Mouse (Mus musculus) layer of hippocampus, adult 2 months (tissue): Measurements from ENCODE around the gene Ormdl1. TPM values are rescaled to one million over a fixed set of nuclear protein-coding genes. Genes with fewer than 3 reads are reported as not detected.
"Not testable (repeated sequence)": the region's sequence is repeated elsewhere in the genome, so short reads cannot be mapped to it uniquely, and the experiment has no call there.

Experiments used
- DNase-seq, 2 experiments: peaks; one replicate each; pipeline ENCODE4 v3.0.0; 2022; ENCODE audit warnings: low spot score in 2 of 2
- H3K27ac ChIP-seq: fragments of 200-600 bp; 2 replicates; pipeline ENCODE4 v1.8.1; 2022
- H3K4me3 ChIP-seq: fragments of 200-600 bp; 2 replicates; pipeline ENCODE4 v1.8.1; 2022; ENCODE audit warnings: mild to moderate bottlenecking
- CTCF ChIP-seq: fragments of 200-600 bp; conservative IDR thresholded peaks from 2 replicates; pipeline ENCODE4 v1.8.1; 2022; ENCODE audit warnings: antibody characterized with exemption, mild to moderate bottlenecking, moderate library complexity
- total RNA-seq, 2 experiments: library from RNA; stranded (reverse); gene quantifications; 2 replicates each; pipeline ENCODE4 v1.2.3; 2021

The Ormdl1 gene
- total RNA-seq, 2 experiments from 2014 or later, result 7.1 to 9.2 TPM

DNA sequence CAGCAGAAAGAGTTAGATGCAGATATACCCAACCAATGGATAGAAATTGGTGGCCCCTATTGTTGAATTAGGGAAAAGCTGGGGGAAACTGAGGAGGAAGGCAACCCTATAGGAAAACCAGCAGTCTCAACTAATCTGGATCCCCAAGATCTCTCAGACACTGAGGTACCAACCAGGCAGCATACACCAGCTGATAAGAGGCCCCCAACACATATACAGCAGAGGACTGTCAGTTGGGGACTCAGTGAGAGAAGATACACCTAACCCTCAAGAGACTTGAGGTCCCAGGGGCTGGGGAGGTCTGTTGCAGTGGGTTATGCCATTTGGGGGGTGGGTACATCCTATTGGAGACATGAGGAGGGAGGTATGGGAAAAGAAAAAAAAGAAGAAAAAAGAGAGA is 38.6 kb downstream of the Ormdl1 start:
- Histone ChIP-seq H3K27ac (no peak overlapping the region), H3K4me3 (no peak overlapping the region)
- TF ChIP-seq CTCF, result no peak
- no peak for DNase-seq

DNA sequence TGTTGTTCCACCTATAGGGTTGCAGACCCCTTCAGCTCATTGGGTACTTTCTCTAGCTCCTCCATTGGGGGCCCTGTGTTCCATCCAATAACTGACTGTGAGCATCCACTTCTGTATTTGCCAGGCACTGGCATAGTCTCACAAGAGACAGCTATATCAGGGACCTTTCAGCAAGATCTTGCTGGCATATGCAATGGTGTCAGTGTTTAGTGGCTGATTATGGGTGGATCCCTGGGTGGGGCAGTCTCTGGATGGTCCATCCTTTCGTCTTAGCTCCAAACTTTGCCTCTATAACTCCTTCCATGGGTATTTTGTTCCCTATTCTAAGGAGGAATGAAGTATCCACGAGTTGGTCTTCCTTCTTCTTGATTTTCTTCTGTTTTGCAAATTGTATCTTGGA is 40.5 kb downstream of the Ormdl1 start:
- H3K27ac ChIP-seq, H3K4me3 ChIP-seq, DNase-seq: not testable (repeated sequence)

DNA sequence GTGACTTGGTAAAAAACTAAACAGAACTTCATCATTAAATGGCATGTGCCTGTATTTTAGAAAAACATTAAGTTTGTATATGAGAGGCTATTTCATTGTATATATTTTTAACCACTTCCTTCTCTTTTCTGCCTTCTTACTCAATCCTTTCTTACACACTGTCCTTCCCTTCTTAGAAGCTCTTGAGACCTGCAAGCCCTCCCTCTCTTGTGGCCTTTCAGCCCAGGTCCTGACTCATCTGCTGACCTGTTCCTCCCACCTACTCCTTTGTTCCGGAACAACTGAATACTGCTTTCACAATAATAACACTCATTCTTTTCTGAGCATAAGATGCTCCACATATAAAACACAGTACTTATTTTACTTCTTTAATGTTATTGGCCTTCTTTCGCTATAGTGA is 44.2 kb downstream of the Ormdl1 start:
- DNase-seq, result no peak

DNA sequence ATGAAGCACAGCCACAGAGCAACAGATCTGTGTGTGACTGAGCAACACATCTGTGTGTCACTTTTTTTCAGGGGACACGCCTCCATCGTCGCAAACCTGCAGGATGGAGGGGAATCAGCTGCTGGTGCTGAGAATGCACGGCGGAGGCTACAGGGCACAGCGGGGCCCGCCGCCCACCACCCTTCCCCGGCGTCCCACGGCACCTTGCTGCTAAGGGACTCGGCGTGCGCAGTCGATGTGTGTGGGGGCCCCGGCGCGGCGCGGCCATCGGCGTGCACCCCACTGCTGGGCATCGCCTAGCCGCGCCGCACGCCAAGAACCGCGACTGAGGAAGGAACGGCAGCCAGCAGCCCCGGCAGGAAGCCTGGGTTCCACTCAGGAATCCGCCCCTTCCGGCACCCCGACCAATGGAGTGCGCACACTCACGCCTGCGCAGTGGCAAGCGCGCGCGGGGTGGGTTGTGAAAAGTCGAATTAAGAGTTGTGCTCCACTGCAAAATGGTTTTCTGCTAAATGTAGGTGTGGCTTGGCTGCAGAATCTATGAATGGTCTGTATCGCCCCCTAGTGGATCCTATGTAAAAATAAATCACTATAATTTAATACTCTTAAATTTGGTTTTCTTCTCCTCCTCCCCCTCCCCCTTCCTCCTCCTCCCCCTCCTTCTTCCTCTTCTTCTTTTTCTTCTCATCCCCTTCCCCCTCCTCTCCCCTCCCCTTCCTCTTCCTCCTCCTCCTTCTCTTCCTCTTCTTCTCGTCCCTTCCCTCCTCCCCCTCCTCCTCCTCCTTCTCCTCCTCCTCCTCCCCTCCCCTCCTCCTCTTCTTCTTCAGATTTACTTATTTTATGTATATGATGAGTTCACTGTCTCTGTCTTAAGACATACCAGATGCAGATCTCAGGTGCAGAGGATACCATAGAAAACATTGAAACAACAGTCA is 55.7 kb downstream of the Ormdl1 start, which contains the start of the genes Asdurf, Gm28551 and Asnsd1:
Asdurf (minus strand) TSS at position 293 of the 935 bp plus-strand sequence.
Gm28551 (minus strand) TSS at position 341 of the 935 bp plus-strand sequence.
Asnsd1 (minus strand) TSS at position 426 of the 935 bp plus-strand sequence.
- Histone ChIP-seq H3K27ac (peak within 1 kb of the TSS; percentile 93), H3K4me3 (peak within 1 kb of the TSS; percentile 88)
- peak; percentile 97 to 98 for DNase-seq
- peak; percentile 81 for TF ChIP-seq CTCF

More for the DNA sequence above, 44.2 kb downstream of the Ormdl1 start:
- no peak overlapping the region for H3K4me3 ChIP-seq
- no peak overlapping the region for H3K27ac ChIP-seq
- no peak for TF ChIP-seq CTCF

DNA sequence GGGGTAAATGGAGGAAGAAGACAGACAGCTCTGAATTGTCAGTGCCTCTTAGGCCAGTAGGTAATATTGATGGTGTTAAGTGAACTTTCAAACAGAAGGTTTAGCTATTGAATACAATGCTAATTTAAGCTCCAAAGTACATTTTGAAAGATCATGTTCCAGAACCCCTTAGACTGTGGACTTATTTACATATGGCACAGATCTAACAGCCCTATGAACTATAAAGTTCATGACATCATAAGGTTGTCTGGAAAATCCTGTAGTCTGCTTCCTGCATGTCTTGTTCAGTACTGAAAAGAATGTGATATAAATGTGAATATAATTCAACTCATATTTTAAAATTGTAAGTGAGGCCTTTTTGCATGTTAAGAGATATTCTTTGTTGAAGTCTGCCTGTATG is 62.1 kb downstream of the Ormdl1 start:
- no peak for TF ChIP-seq CTCF
- no peak overlapping the region for H3K4me3 ChIP-seq
- no peak for DNase-seq
- H3K27ac ChIP-seq, result no peak overlapping the region

Other genes starting within 250 kb of the Ormdl1 start
- gene Mstn, start 235.5 kb upstream of the Ormdl1 start, total RNA-seq, result under 1 TPM; 0.69 to 0.83 TPM
- gene 1700019A02Rik, start 109.5 kb upstream of the Ormdl1 start, total RNA-seq, result not detected
- gene Pms1, start 77 bp upstream of the Ormdl1 start, total RNA-seq, result 10 to 100 TPM; 34.6 to 40.6 TPM
- gene Gm28778, start within 50 bp of the Ormdl1 start, total RNA-seq, result 1 to 10 TPM in 1 of 2 experiments, not detected in 1; 1.1 TPM
- gene Osgepl1, start 16.5 kb downstream of the Ormdl1 start, total RNA-seq, result 10 to 100 TPM; 19.0 to 21.8 TPM
- gene Asdurf, start 55.5 kb downstream of the Ormdl1 start, total RNA-seq, result 1 to 10 TPM in 1 of 2 experiments, not detected in 1; 2.9 TPM
- gene Gm28551, start 55.6 kb downstream of the Ormdl1 start, total RNA-seq, result under 1 TPM; 0.22 to 0.23 TPM
- 10 to 100 TPM; 20.7 to 23.0 TPM for gene Asnsd1, start 55.7 kb downstream of the Ormdl1 start, total RNA-seq